Mouse (Mus musculus) C2C12 (cell line): ENCODE measurements around the gene Tcf3. TPM values are rescaled to one million over a fixed set of nuclear protein-coding genes. Genes with fewer than 3 reads are reported as not detected.

Experiments
- H3K27me3 ChIP-seq: one replicate; pipeline ENCODE4 v1.6.1; 2011; ENCODE audit not compliant: control insufficient read depth, insufficient read depth, insufficient read length
- H3K36me3 ChIP-seq: one replicate; pipeline ENCODE4 v1.6.1; 2011; ENCODE audit not compliant: control insufficient read depth, insufficient read depth
- H3K4me3 ChIP-seq: one replicate; pipeline ENCODE4 v1.5.1; 2011; ENCODE audit warnings: mild to moderate bottlenecking, control low read depth; ENCODE audit not compliant: poor library complexity, insufficient read depth, severe bottlenecking
- H3K79me2 ChIP-seq: one replicate; pipeline ENCODE4 v1.6.1; 2011; ENCODE audit not compliant: control insufficient read depth, insufficient read depth
- H3K79me3 ChIP-seq: one replicate; pipeline ENCODE4 v1.6.1; 2011; ENCODE audit warnings: low read depth, control low read depth
- H3ac ChIP-seq: one replicate; pipeline ENCODE3; 2011; ENCODE audit warnings: low read depth; ENCODE audit not compliant: control insufficient read depth, insufficient read length
- CEBPB ChIP-seq: IDR thresholded peaks from one replicate; pipeline ENCODE4 v1.6.1; 2011; ENCODE audit warnings: low read depth, mild to moderate bottlenecking, control low read depth, moderate library complexity
- CTCF ChIP-seq: IDR thresholded peaks from one replicate; pipeline ENCODE4 v1.5.1; 2011; ENCODE audit not compliant: control insufficient read depth, insufficient read depth, insufficient read length
- FOSL1 ChIP-seq: IDR thresholded peaks from one replicate; pipeline ENCODE4 v1.8.0; 2011; ENCODE audit warnings: mild to moderate bottlenecking, low read length; ENCODE audit not compliant: poor library complexity, insufficient read depth, severe bottlenecking
- MAX ChIP-seq: IDR thresholded peaks from one replicate; pipeline ENCODE4 v1.6.1; 2011; ENCODE audit warnings: mild to moderate bottlenecking, control low read depth
- MYOD1 ChIP-seq: IDR thresholded peaks from one replicate; pipeline ENCODE4 v1.6.1; 2011; ENCODE audit warnings: low read depth; ENCODE audit not compliant: control insufficient read depth, insufficient read length
- MYOG ChIP-seq: IDR thresholded peaks from one replicate; pipeline ENCODE4 v1.6.1; 2011; ENCODE audit not compliant: control insufficient read depth, insufficient read length; ENCODE audit errors: extremely low read depth
- USF1 ChIP-seq: IDR thresholded peaks from one replicate; pipeline ENCODE4 v1.6.1; 2011; ENCODE audit warnings: low read depth, mild to moderate bottlenecking, control low read depth, moderate library complexity
- polyA plus RNA-seq: library from polyadenylated mRNA; unstranded; fragments of >200 nt; fragmentation: generic; extraction: Trizol; gene quantifications from one replicate; pipeline ENCODE4 v1.2.1, GENCODE M21; 2012; ENCODE audit warnings: missing spikeins

The Tcf3 gene
- polyA plus RNA-seq, 1 experiment, result 111 TPM

GRCm38 (mm10) chr10:80464381-80465035, 31.1 kb upstream of the Tcf3 start:
- no peaks in the 10 kb centered on the region for H3K27me3 ChIP-seq

GRCm38 (mm10) chr10:80461346-80461745, 27.9 kb upstream of the Tcf3 start:
- H3K4me3 ChIP-seq, result no peak overlapping the region
- no peaks in the 10 kb centered on the region for H3K27me3 ChIP-seq
- H3ac ChIP-seq, result no peak overlapping the region
- no peaks in the 10 kb centered on the region for H3K79me2 ChIP-seq
- H3K36me3 ChIP-seq, result no peaks in the 10 kb centered on the region
- H3K79me3 ChIP-seq, result no peaks in the 10 kb centered on the region
- TF ChIP-seq USF1, result no peak
- TF ChIP-seq MAX, result no peak
- no peak for TF ChIP-seq MYOD1

More at GRCm38 (mm10) chr10:80464381-80465035, 31.1 kb upstream of the Tcf3 start:
- no peaks in the 10 kb centered on the region for H3K79me2 ChIP-seq
- TF ChIP-seq CTCF (no peak), FOSL1 (no peak), MYOD1 (no peak), MYOG (no peak), MAX (no peak), USF1 (no peak), CEBPB (no peak)
- H3K79me3 ChIP-seq, result no peaks in the 10 kb centered on the region
- H3ac ChIP-seq, result no peak overlapping the region
- no peak overlapping the region for H3K4me3 ChIP-seq
- H3K36me3 ChIP-seq, result no peaks in the 10 kb centered on the region

GRCm38 (mm10) chr10:80460324-80460723, 26.9 kb upstream of the Tcf3 start:
- H3K27me3 ChIP-seq, result no peaks in the 10 kb centered on the region
- TF ChIP-seq CEBPB, result no peak
- TF ChIP-seq MYOG, result no peak
- TF ChIP-seq FOSL1, result no peak
- TF ChIP-seq MAX, result no peak
- TF ChIP-seq CTCF, result no peak
- TF ChIP-seq USF1, result no peak
- no peak for TF ChIP-seq MYOD1
- H3K79me2 ChIP-seq, result no peaks in the 10 kb centered on the region
- no peak overlapping the region for H3K4me3 ChIP-seq
- H3K36me3 ChIP-seq, result no peaks in the 10 kb centered on the region
- H3ac ChIP-seq, result no peak overlapping the region
- no peaks in the 10 kb centered on the region for H3K79me3 ChIP-seq

GRCm38 (mm10) chr10:80459671-80460070, 26.2 kb upstream of the Tcf3 start:
- no peak overlapping the region for H3ac ChIP-seq
- H3K36me3 ChIP-seq, result no peaks in the 10 kb centered on the region
- no peak overlapping the region for H3K4me3 ChIP-seq
- H3K79me3 ChIP-seq, result no peaks in the 10 kb centered on the region
- TF ChIP-seq CTCF, result no peak
- no peak for TF ChIP-seq MYOD1
- TF ChIP-seq MYOG, result no peak
- TF ChIP-seq FOSL1, result no peak
- TF ChIP-seq MAX, result no peak
- TF ChIP-seq USF1, result no peak
- no peak for TF ChIP-seq CEBPB
- no peaks in the 10 kb centered on the region for H3K27me3 ChIP-seq
- no peaks in the 10 kb centered on the region for H3K79me2 ChIP-seq

GRCm38 (mm10) chr10:80459236-80459635, 25.8 kb upstream of the Tcf3 start:
- Histone ChIP-seq H3K27me3 (no peaks in the 10 kb centered on the region), H3ac (no peak overlapping the region), H3K79me2 (no peaks in the 10 kb centered on the region), H3K4me3 (no peak overlapping the region), H3K79me3 (no peaks in the 10 kb centered on the region), H3K36me3 (no peaks in the 10 kb centered on the region)
- TF ChIP-seq FOSL1, result no peak
- TF ChIP-seq MYOG, result no peak
- no peak for TF ChIP-seq USF1
- TF ChIP-seq MYOD1, result no peak
- TF ChIP-seq CTCF, result no peak
- TF ChIP-seq MAX, result no peak
- no peak for TF ChIP-seq CEBPB

GRCm38 (mm10) chr10:80455697-80456096, 22.2 kb upstream of the Tcf3 start:
- H3K27me3 ChIP-seq, result peaks cover 7% of the 10 kb centered on the region

More at GRCm38 (mm10) chr10:80455697-80456096, 22.2 kb upstream of the Tcf3 start:
- Histone ChIP-seq H3ac (no peak overlapping the region), H3K36me3 (no peaks in the 10 kb centered on the region), H3K79me2 (no peaks in the 10 kb centered on the region), H3K4me3 (no peak overlapping the region), H3K79me3 (no peaks in the 10 kb centered on the region)
- TF ChIP-seq MAX, result no peak
- TF ChIP-seq FOSL1, result no peak
- TF ChIP-seq CTCF, result no peak
- no peak for TF ChIP-seq MYOG
- no peak for TF ChIP-seq CEBPB
- TF ChIP-seq MYOD1, result no peak
- TF ChIP-seq USF1, result no peak
